Mouse (Mus musculus) v-Abl transformed pro-B cells (cell line): ENCODE data around the gene Zcchc10.

ENCODE experiments used
- in situ Hi-C, 2 experiments: fragments of 400-800 bp; cut with MboI; formaldehyde crosslinking; loops; one replicate each; pipeline ENCODE4 v1.15.1; 2025; ENCODE audit not compliant: unreplicated experiment in 2 of 2

Gene Zcchc10

DNA sequence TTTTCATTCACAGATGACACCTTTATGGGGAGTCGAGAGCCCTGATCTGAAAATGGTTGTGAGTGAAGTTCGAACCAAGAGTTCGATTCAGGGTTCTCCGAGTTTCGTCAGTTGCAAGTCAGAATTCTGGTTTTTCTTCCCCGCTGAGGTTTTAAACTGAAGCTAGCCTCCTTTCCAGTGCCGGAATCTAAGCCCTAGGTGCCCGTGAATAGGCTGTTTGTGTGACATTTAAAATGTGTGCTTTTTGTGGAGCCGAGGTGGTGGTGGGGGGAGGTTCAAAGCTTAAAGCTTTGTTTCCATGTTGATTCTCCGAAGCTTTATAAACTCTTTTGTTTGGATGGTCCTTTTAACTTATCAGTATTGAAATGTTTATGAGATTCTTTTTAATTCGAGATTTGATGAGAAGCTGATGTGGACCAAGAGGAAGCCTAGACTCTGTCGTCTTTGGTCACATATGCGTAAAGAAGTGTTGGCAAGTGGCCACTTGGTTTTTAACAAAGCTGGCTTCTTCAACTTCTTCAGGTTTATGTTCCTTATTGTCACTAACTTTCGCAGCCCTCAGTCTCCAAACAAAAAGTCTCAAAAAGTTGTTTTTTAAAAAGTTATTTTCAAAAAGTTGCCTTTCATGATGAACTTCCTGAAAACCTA is 27.6 kb downstream of the Zcchc10 start:
- in situ Hi-C loops: no loop called here

- in situ Hi-C loops: no loop called here
These were observed 34.2 kb downstream of the Zcchc10 start for GRCm38 (mm10) chr11:53358504-53359155.

- in situ Hi-C loops: no loop called here
These were observed 42.6 kb downstream of the Zcchc10 start for GRCm38 (mm10) chr11:53367032-53367431.

DNA sequence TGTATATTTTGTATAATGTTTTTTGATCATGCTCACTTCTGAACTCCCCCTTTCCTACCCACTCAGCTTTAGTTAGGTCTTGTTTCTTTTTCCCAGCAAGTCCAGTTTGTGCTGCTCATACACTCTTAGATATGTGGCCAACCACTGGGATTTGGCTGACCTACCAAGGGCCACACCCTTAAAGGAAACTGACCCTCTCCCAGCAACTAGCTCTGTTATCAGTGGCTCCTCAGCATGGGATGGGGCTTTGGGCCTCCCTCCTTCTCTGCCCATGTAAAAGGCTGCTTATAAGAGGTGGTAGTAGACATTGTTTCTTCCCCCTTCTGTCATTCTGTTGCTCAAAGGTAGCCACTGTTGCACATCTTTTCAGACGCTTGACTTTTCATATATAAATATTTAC is 54.4 kb downstream of the Zcchc10 start:
- in situ Hi-C loops: no loop called here
